Comparison of ENCODE assay signal across 8 mouse cellular contexts in genomic region chr7:29281201-29282073, GRCm38 (mm10). TPM values are rescaled to one million over a fixed set of nuclear protein-coding genes. Genes with fewer than 3 reads are reported as not detected.
DNase-seq lines count a peak whose midpoint lies in the region; ATAC-seq and TF ChIP-seq lines count a peak whose summit lies in the region.

Gene Spint2 (minus strand): TSS chr7:29281912.

- peak; percentile 62 for TF ChIP-seq CTCF in stomach, postnatal 0 days (IDR thresholded peaks at IDR 0.05; ENCODE audit: low read depth)

- H3K27ac ChIP-seq in stomach, postnatal 0 days (replicated peaks): peak within 1 kb of the TSS; percentile 97

- TF ChIP-seq EP300 in stomach, postnatal 0 days (optimal IDR thresholded peaks at IDR 0.05): peak; percentile 5

- H3K4me3 ChIP-seq in stomach, postnatal 0 days (ENCODE audit: low read depth, low read length): peak within 1 kb of the TSS; percentile 65

- peak within 1 kb of the TSS; percentile 86 for H3K4me2 ChIP-seq in stomach, postnatal 0 days (replicated peaks; ENCODE audit: low read depth)

- DNase-seq in heart, adult 11 months: peak; percentile 95
- no peak for DNase-seq in heart, adult 9 months (ENCODE audit: low spot score in 2 of 2)
- DNase-seq in c-Kit-positive CD71-negative TER-119-negative erythroid progenitor cells, embryonic 14.5 days (ENCODE audit: low read depth): peak; percentile 20
- DNase-seq in heart, adult 18-20 months: peak; percentile 56 to 62
- peak; percentile 95 for DNase-seq in kidney, adult 18-20 months
- DNase-seq in liver: peak; percentile 66
- DNase-seq in stomach, postnatal 0 days (ENCODE audit: low spot score): peak; percentile 97

- peak within 1 kb of the TSS; percentile 90 for H3K9ac ChIP-seq in stomach, postnatal 0 days (ENCODE audit: low read length)

- H3K4me1 ChIP-seq in stomach, postnatal 0 days (replicated peaks; ENCODE audit: control insufficient read depth, insufficient read depth): no peaks in the 10 kb centered on the region; the same call in 1 of the 2 replicates

- peak; percentile 25; the same call in 1 of the 2 replicates for ATAC-seq in monocyte, adult 5-6 weeks (replicated peaks; ENCODE audit: insufficient number of reproducible peaks, low FRiP score, low TSS enrichment, poor library complexity, severe bottlenecking)
- peak; percentile 91 for ATAC-seq in stomach, postnatal 0 days (ENCODE audit: low FRiP score, low TSS enrichment)

- H3K36me3 ChIP-seq in stomach, postnatal 0 days (ENCODE audit: control insufficient read depth, insufficient read depth, low read length): no peaks in the 10 kb centered on the region

- WGBS in stomach, postnatal 0 days: under 1% methylated on average over 75 of the region's 80 CpGs

- no peaks in the 10 kb centered on the region for H3K9me3 ChIP-seq in stomach, postnatal 0 days (ENCODE audit: control insufficient read depth, low read length)

- H3K27me3 ChIP-seq in stomach, postnatal 0 days (ENCODE audit: control insufficient read depth, insufficient read depth, low read length): 0 out of 2 replicates have a peak, but pooled peaks cover 2% of the 10 kb centered on the region

RNA-seq across cellular contexts. Expression of gene Spint2, which starts in this region (rescaled TPM):
- 10 to 100 TPM; 45.7 to 53.8 TPM for total RNA-seq in heart, adult 18-20 months (2021)
- 2.6 to 4.4 TPM (median 4.2 TPM) in 3 replicates for total RNA-seq in monocyte, adult 5-6 weeks (2017)
- 638 and 692 TPM in 2 replicates for polyA plus RNA-seq in stomach, postnatal 0 days (2015; fragmentation: Nextera tagmentation; extraction: Ambion mirVana)

Comparison
In these comparisons a context has a peak if more than half of its experiments do, and no peak if none do; other contexts are left out.
1. DNase-seq: peak in heart, adult 11 months (single experiment), c-Kit-positive CD71-negative TER-119-negative erythroid progenitor cells, embryonic 14.5 days (single experiment), heart, adult 18-20 months (2 of 2), kidney, adult 18-20 months (single experiment), liver (single experiment) and stomach, postnatal 0 days (single experiment); none in heart, adult 9 months (0 of 2).